Mouse (Mus musculus) liver, adult 2 months (tissue): ENCODE measurements around the gene Kif5c. TPM values are rescaled to one million over a fixed set of nuclear protein-coding genes. Genes with fewer than 3 reads are reported as not detected.

ENCODE experiments used
- DNase-seq: peaks from one replicate; pipeline ENCODE4 v3.0.0-alpha.2; 2011; ENCODE audit warnings: low read depth, low spot score; ENCODE audit errors: extremely low read depth
- H3K27ac ChIP-seq: fragments of 200-500 bp; replicated peaks from 2 replicates; pipeline ENCODE4 v1.5.1; 2012; ENCODE audit warnings: low read depth, mild to moderate bottlenecking, control low read depth, inconsistent platforms, low read length; ENCODE audit not compliant: insufficient read depth
- H3K27me3 ChIP-seq: fragments of 200-500 bp; 2 replicates; pipeline ENCODE4 v1.6.1; 2012; ENCODE audit warnings: mild to moderate bottlenecking, moderate library complexity, low read length, inconsistent platforms; ENCODE audit not compliant: control insufficient read depth, insufficient read depth
- H3K36me3 ChIP-seq: fragments of 200-500 bp; 2 replicates; pipeline ENCODE4 v1.6.1; 2012; ENCODE audit warnings: low read length, inconsistent platforms; ENCODE audit not compliant: control insufficient read depth, insufficient read depth
- H3K4me1 ChIP-seq: fragments of 200-500 bp; 2 replicates; pipeline ENCODE4 v1.6.1; 2011; ENCODE audit warnings: low read length; ENCODE audit not compliant: control insufficient read depth, insufficient read depth
- H3K4me3 ChIP-seq: fragments of 200-500 bp; 2 replicates; pipeline ENCODE4 v1.5.1; 2011; ENCODE audit warnings: low read depth, mild to moderate bottlenecking, control low read depth, low read length, moderate library complexity; ENCODE audit not compliant: insufficient read depth
- H3K79me2 ChIP-seq: fragments of 200-500 bp; 2 replicates; pipeline ENCODE4 v1.6.1; 2012; ENCODE audit warnings: inconsistent platforms, mild to moderate bottlenecking, low read length, moderate library complexity; ENCODE audit not compliant: control insufficient read depth, insufficient read depth
- H3K9ac ChIP-seq: fragments of 200-500 bp; 2 replicates; pipeline ENCODE4 v1.6.1; 2012; ENCODE audit warnings: low read depth, mild to moderate bottlenecking, control low read depth, inconsistent platforms, low read length
- CTCF ChIP-seq: fragments of 200-500 bp; IDR thresholded peaks from 2 replicates; pipeline ENCODE4 v1.5.1; 2011; ENCODE audit warnings: low read depth, low read length, control low read depth
- POLR2A ChIP-seq: fragments of 200-500 bp; IDR thresholded peaks from 2 replicates; pipeline ENCODE4 v1.6.1; 2011; ENCODE audit warnings: low read length, control low read depth; ENCODE audit not compliant: insufficient read depth; ENCODE audit errors: extremely low read depth
- WGBS: fragments of 180-500 bp; shearing (Covaris S2); methylation state at CpG from one replicate; pipeline ENCODE4 v1.1.7; 2018; 5-methylcytosine and 5-hydroxymethylcytosine counted together
- polyA plus RNA-seq: library from polyadenylated mRNA; depleted of rRNA; stranded (reverse); fragments of >200 nt; gene quantifications from 2 replicates; pipeline ENCODE4 v1.2.3, GENCODE M21; 2012
- total RNA-seq: library from RNA; depleted of rRNA; stranded (reverse); fragments of >200 nt; gene quantifications from 2 replicates; pipeline ENCODE4 v1.2.3, GENCODE M21; 2014

The Kif5c gene
- total and polyA plus RNA-seq, 2 experiments = under 0.01 TPM; not detected in 1

- DNase-seq = no peak
- WGBS = 43% methylated on average over 9 of the region's 9 CpGs
- no peaks in the 10 kb centered on the region for H3K36me3 ChIP-seq
Observed at GRCm38 (mm10) chr2:49720343-49720742, 101.2 kb downstream of the Kif5c start.

GRCm38 (mm10) chr2:49722331-49722730, 103.2 kb downstream of the Kif5c start:
- 62% methylated on average over 9 of the region's 9 CpGs for WGBS
- DNase-seq = no peak
- H3K79me2 ChIP-seq = no peaks in the 10 kb centered on the region
- 0 out of 2 replicates have a peak, but pooled peaks cover 2% of the 10 kb centered on the region for H3K4me1 ChIP-seq
- no peaks in the 10 kb centered on the region for H3K27me3 ChIP-seq
- TF ChIP-seq POLR2A (no peak), CTCF (no peak)
- no peak overlapping the region for H3K9ac ChIP-seq
- no peak overlapping the region for H3K27ac ChIP-seq
- H3K36me3 ChIP-seq = no peaks in the 10 kb centered on the region
- no peak overlapping the region for H3K4me3 ChIP-seq

More at GRCm38 (mm10) chr2:49720343-49720742, 101.2 kb downstream of the Kif5c start:
- Histone ChIP-seq H3K9ac (no peak overlapping the region), H3K27me3 (no peaks in the 10 kb centered on the region), H3K4me3 (no peak overlapping the region), H3K4me1 (0 out of 2 replicates have a peak, but pooled peaks cover 2% of the 10 kb centered on the region), H3K27ac (no peak overlapping the region), H3K79me2 (no peaks in the 10 kb centered on the region)
- TF ChIP-seq CTCF (no peak), POLR2A (no peak)

GRCm38 (mm10) chr2:49722983-49723382, 103.9 kb downstream of the Kif5c start:
- 42% methylated on average over 13 of the region's 13 CpGs for WGBS
- DNase-seq = no peak
- no peak overlapping the region for H3K27ac ChIP-seq
- H3K9ac ChIP-seq = no peak overlapping the region
- H3K36me3 ChIP-seq = no peaks in the 10 kb centered on the region
- H3K4me1 ChIP-seq = 0 out of 2 replicates have a peak, but pooled peaks cover 2% of the 10 kb centered on the region
- no peak overlapping the region for H3K4me3 ChIP-seq
- H3K79me2 ChIP-seq = no peaks in the 10 kb centered on the region
- TF ChIP-seq CTCF (no peak), POLR2A (no peak)
- H3K27me3 ChIP-seq = no peaks in the 10 kb centered on the region

- no peaks in the 10 kb centered on the region for H3K36me3 ChIP-seq
- no peak overlapping the region for H3K4me3 ChIP-seq
- no peaks in the 10 kb centered on the region for H3K27me3 ChIP-seq
- H3K9ac ChIP-seq = no peak overlapping the region
- 84% methylated on average over 11 of the region's 11 CpGs for WGBS
- DNase-seq = no peak
- H3K27ac ChIP-seq = no peak overlapping the region
- no peaks in the 10 kb centered on the region for H3K79me2 ChIP-seq
- TF ChIP-seq CTCF = no peak
- no peak for TF ChIP-seq POLR2A
- H3K4me1 ChIP-seq = no peaks in the 10 kb centered on the region
Observed at GRCm38 (mm10) chr2:49726672-49727071, 107.6 kb downstream of the Kif5c start.

GRCm38 (mm10) chr2:49727199-49727598, 108.1 kb downstream of the Kif5c start:
- TF ChIP-seq CTCF (peak; percentile 90), POLR2A (no peak)
- no peak overlapping the region for H3K9ac ChIP-seq
- peak; percentile 65 for DNase-seq
- H3K4me1 ChIP-seq = no peaks in the 10 kb centered on the region
- H3K27me3 ChIP-seq = no peaks in the 10 kb centered on the region
- WGBS = 7% methylated on average over 7 of the region's 7 CpGs
- H3K27ac ChIP-seq = no peak overlapping the region
- H3K79me2 ChIP-seq = no peaks in the 10 kb centered on the region
- H3K4me3 ChIP-seq = no peak overlapping the region
- H3K36me3 ChIP-seq = no peaks in the 10 kb centered on the region

GRCm38 (mm10) chr2:49727686-49728085, 108.6 kb downstream of the Kif5c start:
- Histone ChIP-seq H3K79me2 (no peaks in the 10 kb centered on the region), H3K27ac (no peak overlapping the region), H3K4me3 (no peak overlapping the region), H3K9ac (no peak overlapping the region), H3K27me3 (no peaks in the 10 kb centered on the region), H3K36me3 (no peaks in the 10 kb centered on the region), H3K4me1 (no peaks in the 10 kb centered on the region)
- WGBS = 46% methylated on average over 4 of the region's 4 CpGs
- TF ChIP-seq CTCF (no peak), POLR2A (no peak)
- peak; percentile 29 for DNase-seq
